Mouse (Mus musculus) liver, embryonic 11.5 days (tissue): ENCODE results near the gene Arid2. TPM values are rescaled to one million over a fixed set of nuclear protein-coding genes. Genes with fewer than 3 reads are reported as not detected.
A peak's percentile ranks its signal among the peaks of the same experiment; 100 is the strongest.

ENCODE experiments used
- ATAC-seq: fragments of 200-750 bp; cut with Nextera tagmentation; replicated peaks from 2 replicates; pipeline ENCODE4 v1.8.0; 2017; ENCODE audit warnings: moderate number of reproducible peaks, mild to moderate bottlenecking, moderate TSS enrichment, moderate library complexity; ENCODE audit not compliant: low FRiP score
- DNase-seq: peaks from one replicate; pipeline ENCODE4 v3.0.0-alpha.2; 2017; ENCODE audit warnings: low spot score
- H3K27ac ChIP-seq: fragments of 300-500 bp; sonication (generic); 2 replicates; pipeline ENCODE4 v1.5.1; 2014; ENCODE audit warnings: mild to moderate bottlenecking, low read depth, low read length, control low read depth
- H3K27me3 ChIP-seq: fragments of 300-500 bp; sonication (generic); replicated peaks from 2 replicates; pipeline ENCODE4 v1.6.1; 2014; ENCODE audit warnings: low read length, mixed read lengths; ENCODE audit not compliant: control insufficient read depth, insufficient read depth
- H3K36me3 ChIP-seq: fragments of 300-500 bp; sonication (generic); 2 replicates; pipeline ENCODE4 v1.6.1; 2014; ENCODE audit warnings: mild to moderate bottlenecking, low read length, moderate library complexity, mixed read lengths; ENCODE audit not compliant: control insufficient read depth, insufficient read depth
- H3K4me1 ChIP-seq: fragments of 300-500 bp; sonication (generic); replicated peaks from 2 replicates; pipeline ENCODE4 v1.6.1; 2014; ENCODE audit warnings: low read length, mixed read lengths; ENCODE audit not compliant: control insufficient read depth, insufficient read depth
- H3K4me2 ChIP-seq: fragments of 300-500 bp; sonication (generic); 2 replicates; pipeline ENCODE4 v1.6.1; 2014; ENCODE audit warnings: mild to moderate bottlenecking, control low read depth, moderate library complexity
- H3K4me3 ChIP-seq: fragments of 300-500 bp; sonication (generic); 2 replicates; pipeline ENCODE4 v1.5.1; 2014; ENCODE audit warnings: low read depth, low read length, control low read depth
- H3K9ac ChIP-seq: fragments of 300-500 bp; sonication (generic); 2 replicates; pipeline ENCODE4 v1.6.1; 2014; ENCODE audit warnings: low read depth, low read length, control low read depth
- H3K9me3 ChIP-seq: fragments of 300-500 bp; sonication (generic); 2 replicates; pipeline ENCODE4 v1.6.1; 2016; ENCODE audit warnings: low read length, inconsistent platforms, mixed read lengths; ENCODE audit not compliant: control insufficient read depth
- WGBS: fragments of 180-500 bp; shearing (Covaris S2); extraction: QIAGEN DNeasy Blood & Tissue Kit; methylation state at CpG from one replicate; pipeline ENCODE4 v1.1.7; 2014; 5-methylcytosine and 5-hydroxymethylcytosine counted together
- polyA plus RNA-seq: library from polyadenylated mRNA; unstranded; fragments of >200 nt; fragmentation: Nextera tagmentation; extraction: Ambion mirVana; gene quantifications from 2 replicates; pipeline ENCODE4 v1.2.1, GENCODE M21; 2014

The Arid2 gene
- polyA plus RNA-seq, 1 experiment from 2014 or later = 25.8 TPM

DNA sequence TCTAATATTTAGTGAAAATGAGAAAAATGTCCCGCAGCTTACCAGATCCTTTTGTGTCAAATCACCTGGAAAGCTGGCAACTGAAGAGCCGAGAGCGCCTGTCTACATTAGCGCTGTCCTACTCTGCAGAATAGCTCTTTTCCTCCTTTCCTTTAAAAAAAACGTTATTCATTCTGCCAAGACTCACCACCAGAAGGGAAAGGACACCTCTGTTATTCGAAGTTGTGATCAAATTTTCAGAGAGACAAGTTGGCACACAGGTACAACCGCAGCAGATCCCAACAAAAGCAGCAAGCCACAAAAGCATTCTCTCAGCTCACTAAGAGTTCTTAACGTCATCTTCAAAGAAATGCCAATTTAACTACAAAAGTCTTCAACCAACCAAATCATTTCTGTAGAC, 4.2 kb upstream of the Arid2 start:
- no peak overlapping the region for H3K27ac ChIP-seq
- no peaks in the 10 kb centered on the region for H3K27me3 ChIP-seq
- no peak for DNase-seq
- peaks cover 23% of the 10 kb centered on the region for H3K36me3 ChIP-seq
- peaks cover 15% of the 10 kb centered on the region for H3K4me1 ChIP-seq
- H3K4me2 ChIP-seq = peak overlapping the region; percentile 76
- 79% methylated on average over 8 of the region's 8 CpGs for WGBS
- no peaks in the 10 kb centered on the region for H3K9me3 ChIP-seq
- H3K9ac ChIP-seq = no peak overlapping the region
- no peak overlapping the region for H3K4me3 ChIP-seq
- no peak for ATAC-seq

GRCm38 (mm10) chr15:96283920-96284431, 3.3 kb upstream of the Arid2 start:
- 0 out of 2 replicates have a peak overlapping the region, but pooled peaks have one; percentile 100 for H3K27ac ChIP-seq
- peak overlapping the region; percentile 76 for H3K4me2 ChIP-seq
- H3K4me3 ChIP-seq = peak overlapping the region; percentile 95
- ATAC-seq = no peak
- peak overlapping the region; percentile 100 for H3K9ac ChIP-seq
- peaks cover 15% of the 10 kb centered on the region for H3K4me1 ChIP-seq
- 17% methylated on average over 11 of the region's 11 CpGs for WGBS
- H3K9me3 ChIP-seq = no peaks in the 10 kb centered on the region
- no peaks in the 10 kb centered on the region for H3K27me3 ChIP-seq
- H3K36me3 ChIP-seq = peaks cover 17% of the 10 kb centered on the region
- DNase-seq = peak; percentile 51

- Histone ChIP-seq H3K4me2 (peak overlapping the region; percentile 76), H3K36me3 (peaks cover 12% of the 10 kb centered on the region), H3K4me1 (peaks cover 17% of the 10 kb centered on the region), H3K9ac (peak overlapping the region; percentile 100), H3K9me3 (no peaks in the 10 kb centered on the region), H3K27me3 (no peaks in the 10 kb centered on the region), H3K4me3 (peak overlapping the region; percentile 95), H3K27ac (peak overlapping the region; percentile 100)
- WGBS = under 1% methylated on average over 67 of the region's 67 CpGs
- ATAC-seq (peak; percentile 6), DNase-seq (peak; percentile 66)
These were observed 2.5 kb upstream of the Arid2 start for GRCm38 (mm10) chr15:96284711-96285322.

DNA sequence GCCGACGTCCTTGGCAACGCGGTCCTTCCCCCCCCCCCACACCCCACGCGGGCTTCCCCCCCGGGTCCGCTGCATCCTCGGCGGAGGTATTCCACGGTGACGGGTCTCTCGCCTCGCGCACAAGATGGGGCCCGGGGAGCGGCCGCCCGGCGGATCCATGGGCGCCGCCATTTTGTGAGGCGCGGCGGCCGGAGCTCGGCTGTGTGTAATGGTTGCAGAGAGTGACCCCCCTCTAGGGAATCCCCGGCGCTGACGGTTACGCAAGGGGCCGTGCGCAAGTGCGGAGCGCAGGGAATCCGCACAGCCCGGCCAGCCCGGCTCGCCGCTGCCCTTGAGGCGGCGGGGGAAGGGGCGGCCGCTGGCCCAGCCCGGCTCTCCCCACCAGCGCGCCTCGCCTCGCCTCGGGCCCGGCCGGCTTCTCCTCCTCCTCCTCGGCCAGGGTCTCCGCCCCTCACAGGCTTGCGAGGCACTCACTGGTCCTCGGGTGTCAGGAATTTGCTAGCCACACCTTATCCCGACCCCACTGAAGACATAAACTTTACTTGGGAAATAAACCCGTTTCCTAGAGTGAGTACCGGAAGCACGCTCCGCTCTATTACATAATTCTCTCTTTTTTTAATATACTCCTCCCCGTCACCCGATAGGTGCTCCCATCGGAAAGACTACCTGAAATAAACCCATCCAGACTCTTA, 1.8 kb upstream of the Arid2 start:
- DNase-seq (peak; percentile 89), ATAC-seq (peak; percentile 74)
- peak overlapping the region; percentile 95 for H3K4me3 ChIP-seq
- H3K27me3 ChIP-seq = no peaks in the 10 kb centered on the region
- H3K9me3 ChIP-seq = no peaks in the 10 kb centered on the region
- under 1% methylated on average over 54 of the region's 64 CpGs for WGBS
- H3K4me2 ChIP-seq = peak overlapping the region; percentile 76
- H3K27ac ChIP-seq = peak overlapping the region; percentile 100
- H3K4me1 ChIP-seq = peaks cover 17% of the 10 kb centered on the region
- peaks cover 7% of the 10 kb centered on the region for H3K36me3 ChIP-seq
- peak overlapping the region; percentile 100 for H3K9ac ChIP-seq

DNA sequence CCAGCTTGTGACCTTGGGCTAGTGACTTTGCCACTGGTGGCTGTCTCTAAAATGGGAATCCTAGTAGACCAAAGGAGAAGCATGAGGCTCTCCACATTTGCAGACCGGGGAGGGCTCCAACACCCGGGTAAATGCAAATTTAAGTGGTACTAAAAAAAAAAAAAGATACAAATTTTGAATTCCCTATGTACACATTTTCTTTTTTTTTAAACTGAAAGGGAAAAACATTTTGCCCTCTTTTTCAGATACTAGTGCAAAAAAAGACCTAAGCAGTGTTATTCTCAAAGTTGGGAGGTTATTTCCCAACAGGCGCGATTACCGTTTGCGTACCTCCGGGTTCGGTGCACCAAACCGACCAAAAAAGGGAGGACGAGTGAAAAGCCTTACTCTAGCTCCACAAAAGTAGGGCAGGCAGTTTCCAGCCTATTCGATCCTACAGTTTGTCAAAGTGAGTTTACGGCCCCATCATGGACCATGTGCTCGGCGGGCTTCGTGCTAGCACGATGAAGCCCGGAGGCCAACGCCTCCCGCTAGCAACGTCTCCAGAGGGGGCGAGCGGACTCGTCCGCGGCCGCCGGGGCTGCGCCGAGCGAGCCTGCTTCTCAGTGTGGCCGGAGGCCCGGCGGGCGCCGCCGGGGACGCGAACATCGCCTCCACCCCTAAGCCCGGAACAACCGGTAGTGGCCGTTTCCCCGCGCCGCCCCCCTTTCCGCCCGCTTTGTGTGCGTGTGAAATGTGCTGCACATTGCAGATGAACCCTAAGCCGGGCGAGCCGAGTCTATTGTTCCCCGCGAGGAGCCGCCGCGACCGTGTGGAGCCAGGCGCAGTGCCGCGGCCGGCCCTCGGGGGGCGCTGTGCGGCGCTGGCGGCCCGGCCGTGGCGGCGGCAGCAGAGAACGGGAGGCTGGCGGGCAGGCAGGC, 1.0 kb upstream of the Arid2 start:
- Histone ChIP-seq H3K4me1 (peaks cover 17% of the 10 kb centered on the region), H3K27me3 (no peaks in the 10 kb centered on the region), H3K4me3 (peak overlapping the region; percentile 95), H3K9me3 (no peaks in the 10 kb centered on the region), H3K36me3 (peaks cover under 1% of the 10 kb centered on the region; the same call in 1 of the 2 replicates), H3K4me2 (peak overlapping the region; percentile 76), H3K27ac (peak overlapping the region; percentile 100), H3K9ac (peak overlapping the region; percentile 100)
- peak; percentile 92 for DNase-seq
- WGBS = under 1% methylated on average over 61 of the region's 72 CpGs
- peak; percentile 67 for ATAC-seq

GRCm38 (mm10) chr15:96286935-96287292, 404 bp upstream of the Arid2 start:
- H3K36me3 ChIP-seq = no peaks in the 10 kb centered on the region
- H3K9me3 ChIP-seq = no peaks in the 10 kb centered on the region
- WGBS = 1% methylated on average over 31 of the region's 63 CpGs
- H3K4me3 ChIP-seq = peak overlapping the region; percentile 95
- H3K9ac ChIP-seq = peak overlapping the region; percentile 100
- peaks cover 17% of the 10 kb centered on the region for H3K4me1 ChIP-seq
- no peak for DNase-seq
- peak overlapping the region; percentile 100 for H3K27ac ChIP-seq
- peak overlapping the region; percentile 76 for H3K4me2 ChIP-seq
- H3K27me3 ChIP-seq = no peaks in the 10 kb centered on the region
- ATAC-seq = peak; percentile 24

GRCm38 (mm10) chr15:96287976-96288835, 888 bp downstream of the Arid2 start:
- H3K9me3 ChIP-seq = no peaks in the 10 kb centered on the region
- H3K4me2 ChIP-seq = peak overlapping the region; percentile 76
- WGBS = under 1% methylated on average over 93 of the region's 97 CpGs
- no peaks in the 10 kb centered on the region for H3K27me3 ChIP-seq
- ATAC-seq = no peak
- DNase-seq = peak; percentile 71
- peak overlapping the region; percentile 95 for H3K4me3 ChIP-seq
- H3K27ac ChIP-seq = peak overlapping the region; percentile 100
- peaks cover 19% of the 10 kb centered on the region for H3K4me1 ChIP-seq
- H3K9ac ChIP-seq = peak overlapping the region; percentile 100
- H3K36me3 ChIP-seq = no peaks in the 10 kb centered on the region
